Mouse (Mus musculus): Measurements from ENCODE around the gene Prkch. TPM values are rescaled to one million over a fixed set of nuclear protein-coding genes. Genes with fewer than 3 reads are reported as not detected.

Gene Prkch
- polyA plus RNA-seq, 1 experiment from 2014 or later, result 6.1 TPM

DNA sequence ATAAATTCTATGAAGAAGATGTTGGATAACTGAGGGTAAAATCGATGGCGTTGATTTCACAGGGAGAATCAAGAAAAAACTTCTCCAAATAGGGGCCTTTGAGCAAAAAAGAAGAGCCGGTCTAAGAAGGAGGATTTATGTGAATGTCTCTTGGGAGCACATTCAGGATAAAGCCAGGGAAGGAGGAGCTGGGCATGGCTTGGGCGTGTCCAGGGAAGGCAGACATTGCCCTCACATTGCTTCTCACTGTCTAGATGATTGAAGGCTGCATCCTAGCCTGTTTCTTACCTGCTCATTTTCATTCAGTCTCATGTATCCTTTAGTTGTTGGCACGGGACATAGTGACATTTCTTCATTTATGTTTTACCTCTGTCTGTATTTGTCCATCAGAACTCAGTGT, 146.5 kb downstream of the Prkch start:
- Histone ChIP-seq H3K4me3 (ENCODE audit: low read depth, low read length) (no peak overlapping the region), H3K4me1 (ENCODE audit: control insufficient read depth, insufficient read depth, low read length) (peaks cover 8% of the 10 kb centered on the region; the same call in 1 of the 2 replicates), H3K9me3 (ENCODE audit: control insufficient read depth, low read length) (no peaks in the 10 kb centered on the region), H3K9ac (ENCODE audit: low read length) (no peak overlapping the region), H3K36me3 (ENCODE audit: control insufficient read depth, insufficient read depth, low read length) (no peaks in the 10 kb centered on the region), H3K27me3 (ENCODE audit: control insufficient read depth, insufficient read depth, low read length) (peaks cover 59% of the 10 kb centered on the region), H3K4me2 (no peak overlapping the region), H3K27ac (ENCODE audit: low read depth, low read length) (no peak overlapping the region)
- ATAC-seq (ENCODE audit: low FRiP score) (no peak), DNase-seq (ENCODE audit: low spot score, missing footprints) (peak; percentile 84)
- 69% methylated on average over 5 of the region's 5 CpGs for WGBS

DNA sequence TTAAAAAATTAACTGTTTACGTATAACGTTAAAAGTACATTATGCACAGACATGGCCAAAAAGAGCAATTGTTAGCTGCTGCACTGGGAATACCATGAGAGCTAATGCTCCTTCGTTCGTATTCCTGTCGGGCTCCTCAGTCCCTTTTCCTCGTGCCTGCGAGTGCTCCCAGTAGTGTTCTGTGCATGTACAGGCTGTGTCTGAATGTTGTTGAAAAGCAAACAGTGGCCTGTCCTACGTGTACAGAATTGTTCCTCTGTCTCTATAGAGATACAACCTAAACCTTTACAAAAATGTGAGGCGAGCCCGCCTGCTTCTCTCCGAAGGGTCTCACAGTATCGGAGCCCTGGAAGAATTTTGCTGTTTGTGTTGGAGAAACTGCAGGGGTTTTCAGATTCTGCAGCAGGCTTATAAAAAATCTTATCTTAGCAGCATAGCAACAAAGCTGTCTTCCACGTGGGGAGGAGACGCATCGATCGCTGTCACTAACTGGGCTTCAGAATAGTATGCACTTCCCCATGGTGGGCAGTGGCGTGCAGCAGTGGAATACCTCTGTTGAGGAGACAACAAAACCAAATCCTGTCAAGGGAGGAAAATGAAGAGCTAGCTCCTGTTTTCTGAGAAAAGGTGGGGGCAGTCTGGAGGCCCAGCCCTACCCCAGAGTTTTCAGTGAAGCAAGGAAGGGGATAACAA, 147.4 kb downstream of the Prkch start:
- no peaks in the 10 kb centered on the region for H3K9me3 ChIP-seq (ENCODE audit: control insufficient read depth, low read length)
- H3K27me3 ChIP-seq (ENCODE audit: control insufficient read depth, insufficient read depth, low read length), result peaks cover 52% of the 10 kb centered on the region
- H3K9ac ChIP-seq (ENCODE audit: low read length), result no peak overlapping the region
- H3K4me3 ChIP-seq (ENCODE audit: low read depth, low read length), result no peak overlapping the region
- DNase-seq (ENCODE audit: low spot score, missing footprints), result no peak
- no peaks in the 10 kb centered on the region for H3K36me3 ChIP-seq (ENCODE audit: control insufficient read depth, insufficient read depth, low read length)
- no peak for ATAC-seq (ENCODE audit: low FRiP score)
- WGBS, result 62% methylated on average over 17 of the region's 17 CpGs
- H3K4me2 ChIP-seq, result no peak overlapping the region
- H3K27ac ChIP-seq (ENCODE audit: low read depth, low read length), result no peak overlapping the region
- H3K4me1 ChIP-seq (ENCODE audit: control insufficient read depth, insufficient read depth, low read length), result peaks cover 8% of the 10 kb centered on the region; the same call in 1 of the 2 replicates

DNA sequence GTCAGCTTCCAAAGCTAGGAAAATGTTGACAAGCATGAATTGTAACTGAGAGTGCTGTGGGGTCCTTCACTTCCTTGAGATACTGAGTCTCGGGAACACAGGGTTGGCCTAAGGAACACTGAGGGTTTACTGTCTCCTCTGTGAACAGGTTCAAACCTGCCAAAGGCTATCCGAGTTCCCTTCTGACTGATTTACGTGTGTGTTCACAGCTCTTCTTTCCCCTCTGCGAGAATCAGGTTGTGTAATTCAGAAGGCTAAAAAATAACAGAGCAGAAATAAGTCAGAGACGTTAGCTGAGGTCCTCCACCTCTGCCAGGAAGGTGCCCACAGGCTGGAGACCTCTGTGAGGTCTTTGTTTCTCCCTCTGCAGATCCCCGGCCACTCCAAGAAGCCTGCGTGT, 148.3 kb downstream of the Prkch start:
- WGBS, result 76% methylated on average over 7 of the region's 7 CpGs
- Histone ChIP-seq H3K4me2 (no peak overlapping the region), H3K9ac (ENCODE audit: low read length) (no peak overlapping the region), H3K36me3 (ENCODE audit: control insufficient read depth, insufficient read depth, low read length) (no peaks in the 10 kb centered on the region), H3K4me3 (ENCODE audit: low read depth, low read length) (no peak overlapping the region), H3K4me1 (ENCODE audit: control insufficient read depth, insufficient read depth, low read length) (peaks cover 8% of the 10 kb centered on the region; the same call in 1 of the 2 replicates), H3K9me3 (ENCODE audit: control insufficient read depth, low read length) (no peaks in the 10 kb centered on the region), H3K27me3 (ENCODE audit: control insufficient read depth, insufficient read depth, low read length) (peaks cover 44% of the 10 kb centered on the region), H3K27ac (ENCODE audit: low read depth, low read length) (no peak overlapping the region)
- DNase-seq (ENCODE audit: low spot score, missing footprints), result peak; percentile 81
- ATAC-seq (ENCODE audit: low FRiP score), result no peak

DNA sequence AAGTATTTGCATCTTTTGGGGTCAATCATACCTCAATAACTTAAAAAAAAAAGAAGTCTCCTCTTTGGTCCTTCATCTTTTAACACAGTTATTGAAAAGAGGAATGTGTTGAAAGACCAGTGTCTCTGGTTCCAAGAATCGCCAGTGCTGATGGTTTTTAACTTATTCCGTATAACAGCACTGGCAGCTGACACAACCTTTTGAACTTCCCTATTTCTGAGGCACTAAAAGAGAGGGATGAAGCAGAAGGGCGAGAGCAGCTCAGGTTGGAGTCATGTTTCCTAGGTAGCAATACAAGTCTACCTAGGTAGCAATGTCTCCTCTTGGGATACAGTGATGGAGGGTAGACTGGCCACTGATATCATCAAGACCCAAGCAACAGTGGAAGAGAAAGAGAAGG, 152.3 kb downstream of the Prkch start:
- DNase-seq (ENCODE audit: low spot score, missing footprints), result no peak
- Histone ChIP-seq H3K27ac (ENCODE audit: low read depth, low read length) (no peak overlapping the region), H3K27me3 (ENCODE audit: control insufficient read depth, insufficient read depth, low read length) (peaks cover 25% of the 10 kb centered on the region), H3K9ac (ENCODE audit: low read length) (no peak overlapping the region), H3K9me3 (ENCODE audit: control insufficient read depth, low read length) (no peaks in the 10 kb centered on the region), H3K4me3 (ENCODE audit: low read depth, low read length) (no peak overlapping the region), H3K4me1 (ENCODE audit: control insufficient read depth, insufficient read depth, low read length) (no peaks in the 10 kb centered on the region), H3K4me2 (no peak overlapping the region), H3K36me3 (ENCODE audit: control insufficient read depth, insufficient read depth, low read length) (no peaks in the 10 kb centered on the region)
- 89% methylated on average over 3 of the region's 3 CpGs for WGBS
- ATAC-seq (ENCODE audit: low FRiP score), result no peak

DNA sequence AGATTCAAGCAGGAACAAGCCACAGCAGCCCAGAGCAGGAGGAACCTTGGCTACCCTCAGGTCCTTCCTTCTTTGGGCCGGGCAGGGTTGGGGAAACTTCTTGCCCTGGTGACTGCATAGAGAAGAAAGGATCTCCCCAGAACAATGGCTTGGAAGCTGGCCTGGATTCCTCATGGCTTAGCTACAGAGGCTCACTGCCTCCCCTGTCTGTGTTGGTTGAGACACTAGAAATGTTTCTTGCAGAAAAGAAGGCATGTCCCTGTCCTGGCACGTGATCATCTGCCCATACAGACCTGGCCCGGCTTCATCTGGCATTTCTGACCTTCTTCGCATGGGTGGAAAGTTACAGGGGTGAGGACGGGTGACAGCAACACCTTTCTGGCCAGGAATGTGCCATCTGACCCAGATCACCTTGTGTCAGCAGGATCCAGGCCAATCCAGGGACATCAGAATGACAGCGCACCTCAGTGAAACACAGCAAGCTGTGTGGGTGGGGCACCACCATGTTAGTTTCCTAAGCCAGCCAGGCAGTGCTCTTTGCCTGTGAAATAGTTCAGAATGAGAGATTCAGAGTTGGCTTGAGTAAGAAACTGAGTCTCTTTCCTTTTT, 155.1 kb downstream of the Prkch start:
- DNase-seq (ENCODE audit: low spot score, missing footprints) (peak; percentile 56), ATAC-seq (ENCODE audit: low FRiP score) (no peak)
- peaks cover 3% of the 10 kb centered on the region; the same call in 1 of the 2 replicates for H3K27me3 ChIP-seq (ENCODE audit: control insufficient read depth, insufficient read depth, low read length)
- no peaks in the 10 kb centered on the region for H3K9me3 ChIP-seq (ENCODE audit: control insufficient read depth, low read length)
- 82% methylated on average over 6 of the region's 6 CpGs for WGBS
- H3K9ac ChIP-seq (ENCODE audit: low read length), result no peak overlapping the region
- H3K36me3 ChIP-seq (ENCODE audit: control insufficient read depth, insufficient read depth, low read length), result no peaks in the 10 kb centered on the region
- H3K4me2 ChIP-seq, result no peak overlapping the region
- H3K4me3 ChIP-seq (ENCODE audit: low read depth, low read length), result no peak overlapping the region
- no peak overlapping the region for H3K27ac ChIP-seq (ENCODE audit: low read depth, low read length)
- H3K4me1 ChIP-seq (ENCODE audit: control insufficient read depth, insufficient read depth, low read length), result no peaks in the 10 kb centered on the region

DNA sequence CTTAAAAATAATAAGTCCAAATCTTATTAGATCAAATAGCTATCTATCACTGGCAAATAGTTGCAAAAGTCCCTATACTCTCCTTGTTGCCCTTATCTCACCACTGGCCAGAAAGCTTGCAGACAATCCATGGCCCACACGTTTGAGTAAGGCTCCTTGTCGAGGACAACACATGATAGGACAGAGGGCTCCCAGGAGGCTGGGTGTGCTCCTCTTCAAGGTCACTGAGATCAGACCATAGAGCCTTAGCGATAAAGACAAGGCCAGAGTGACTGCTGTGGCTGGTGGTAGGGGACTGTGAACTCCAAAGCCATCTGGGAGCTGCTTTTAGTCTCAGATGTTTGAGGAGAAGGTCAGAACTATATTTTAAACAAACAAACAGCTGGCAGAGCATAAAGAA, 158.0 kb downstream of the Prkch start:
- no peaks in the 10 kb centered on the region for H3K9me3 ChIP-seq (ENCODE audit: control insufficient read depth, low read length)
- H3K27ac ChIP-seq (ENCODE audit: low read depth, low read length), result no peak overlapping the region
- DNase-seq (ENCODE audit: low spot score, missing footprints), result peak; percentile 72
- no peaks in the 10 kb centered on the region for H3K36me3 ChIP-seq (ENCODE audit: control insufficient read depth, insufficient read depth, low read length)
- no peak for ATAC-seq (ENCODE audit: low FRiP score)
- H3K4me1 ChIP-seq (ENCODE audit: control insufficient read depth, insufficient read depth, low read length), result no peaks in the 10 kb centered on the region
- H3K27me3 ChIP-seq (ENCODE audit: control insufficient read depth, insufficient read depth, low read length), result no peaks in the 10 kb centered on the region
- H3K4me2 ChIP-seq, result no peak overlapping the region
- no peak overlapping the region for H3K4me3 ChIP-seq (ENCODE audit: low read depth, low read length)
- H3K9ac ChIP-seq (ENCODE audit: low read length), result no peak overlapping the region
- WGBS, result 84% methylated on average over 3 of the region's 3 CpGs

DNA sequence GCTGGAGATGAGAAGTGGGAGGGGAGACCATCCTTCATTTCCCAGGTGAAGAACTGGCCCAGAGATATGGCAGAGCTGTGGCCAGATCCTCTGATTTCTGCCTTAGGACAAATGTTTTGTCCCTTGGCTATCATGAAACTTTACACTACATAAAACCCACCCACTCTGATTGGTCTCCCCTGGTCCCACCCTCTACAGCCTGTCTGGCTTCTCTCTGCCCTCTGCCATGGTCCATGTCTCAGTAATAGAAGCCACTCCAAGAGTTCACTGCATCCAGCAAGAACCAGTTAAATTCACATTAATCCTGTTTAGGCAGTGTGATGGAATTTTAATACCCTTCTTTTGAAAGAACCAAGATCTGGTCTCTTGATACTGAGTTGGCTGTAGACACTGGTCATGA, 158.5 kb downstream of the Prkch start:
- H3K4me3 ChIP-seq (ENCODE audit: low read depth, low read length), result no peak overlapping the region
- ATAC-seq (ENCODE audit: low FRiP score), result no peak
- no peaks in the 10 kb centered on the region for H3K27me3 ChIP-seq (ENCODE audit: control insufficient read depth, insufficient read depth, low read length)
- no peaks in the 10 kb centered on the region for H3K36me3 ChIP-seq (ENCODE audit: control insufficient read depth, insufficient read depth, low read length)
- no peak overlapping the region for H3K27ac ChIP-seq (ENCODE audit: low read depth, low read length)
- no peaks in the 10 kb centered on the region for H3K9me3 ChIP-seq (ENCODE audit: control insufficient read depth, low read length)
- no peaks in the 10 kb centered on the region for H3K4me1 ChIP-seq (ENCODE audit: control insufficient read depth, insufficient read depth, low read length)
- no peak overlapping the region for H3K9ac ChIP-seq (ENCODE audit: low read length)
- no peak overlapping the region for H3K4me2 ChIP-seq
- DNase-seq (ENCODE audit: low spot score, missing footprints), result no peak

DNA sequence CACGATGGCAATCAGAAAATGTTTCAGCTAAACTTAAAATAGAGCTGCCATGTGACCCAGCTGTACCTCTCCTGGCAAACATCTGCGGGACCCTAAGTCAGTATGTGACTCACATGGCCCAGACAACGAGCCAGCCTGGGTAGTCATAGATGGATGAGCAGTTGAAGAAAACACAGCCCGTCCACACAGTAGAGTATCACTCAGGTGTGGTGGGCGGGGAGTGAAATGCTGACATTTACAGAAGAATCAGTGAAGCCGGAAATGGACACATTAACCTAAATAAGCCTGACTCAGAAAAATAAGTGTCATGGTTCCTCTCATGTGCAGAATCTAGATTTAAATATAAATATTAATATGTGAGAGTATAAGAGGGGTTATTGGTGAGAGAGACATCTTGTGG, 161.5 kb downstream of the Prkch start:
- H3K9ac ChIP-seq (ENCODE audit: low read length), result no peak overlapping the region
- ATAC-seq (ENCODE audit: low FRiP score), result no peak

DNA sequence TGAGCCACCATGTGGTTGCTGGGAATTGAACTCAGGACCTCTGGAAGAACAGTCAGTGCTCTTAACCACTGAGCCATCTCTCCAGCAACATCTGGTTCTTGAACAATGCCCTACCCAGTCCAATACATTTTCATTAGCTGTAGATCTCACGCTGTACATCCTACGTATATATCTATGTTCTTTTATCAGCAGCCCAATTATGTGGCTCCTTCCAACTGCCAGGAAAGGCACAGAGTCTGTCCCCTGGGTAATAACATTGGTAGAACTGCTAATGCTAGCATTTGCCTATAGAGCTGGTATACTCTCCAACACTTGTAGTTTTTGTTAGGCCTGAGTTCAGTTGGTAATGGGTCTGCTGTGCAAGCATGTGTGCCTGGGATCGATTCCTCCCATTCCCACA, 163.8 kb downstream of the Prkch start:
- Histone ChIP-seq H3K4me1 (ENCODE audit: control insufficient read depth, insufficient read depth, low read length) (no peaks in the 10 kb centered on the region), H3K9ac (ENCODE audit: low read length) (no peak overlapping the region), H3K4me2 (no peak overlapping the region), H3K4me3 (ENCODE audit: low read depth, low read length) (no peak overlapping the region), H3K9me3 (ENCODE audit: control insufficient read depth, low read length) (no peaks in the 10 kb centered on the region), H3K27ac (ENCODE audit: low read depth, low read length) (no peak overlapping the region), H3K27me3 (ENCODE audit: control insufficient read depth, insufficient read depth, low read length) (no peaks in the 10 kb centered on the region), H3K36me3 (ENCODE audit: control insufficient read depth, insufficient read depth, low read length) (no peaks in the 10 kb centered on the region)
- no peak for ATAC-seq (ENCODE audit: low FRiP score)
- 91% methylated on average over 3 of the region's 3 CpGs for WGBS
- DNase-seq (ENCODE audit: low spot score, missing footprints), result peak; percentile 67

More for the DNA sequence above, 161.5 kb downstream of the Prkch start:
- WGBS, result 93% methylated on average over 6 of the region's 6 CpGs
- Histone ChIP-seq H3K27me3 (ENCODE audit: control insufficient read depth, insufficient read depth, low read length) (no peaks in the 10 kb centered on the region), H3K36me3 (ENCODE audit: control insufficient read depth, insufficient read depth, low read length) (no peaks in the 10 kb centered on the region), H3K4me3 (ENCODE audit: low read depth, low read length) (no peak overlapping the region), H3K9me3 (ENCODE audit: control insufficient read depth, low read length) (no peaks in the 10 kb centered on the region), H3K4me2 (no peak overlapping the region), H3K27ac (ENCODE audit: low read depth, low read length) (no peak overlapping the region), H3K4me1 (ENCODE audit: control insufficient read depth, insufficient read depth, low read length) (no peaks in the 10 kb centered on the region)
- DNase-seq (ENCODE audit: low spot score, missing footprints), result peak; percentile 53

Measured in midbrain, embryonic 11.5 days (tissue).